Mouse (Mus musculus) hematopoietic stem cell, adult 5-6 weeks (primary cell): ENCODE measurements around the gene Terb2. TPM values are rescaled to one million over a fixed set of nuclear protein-coding genes. Genes with fewer than 3 reads are reported as not detected.
"Not testable (repeated sequence)": the region's sequence is repeated elsewhere in the genome, so short reads cannot be mapped to it uniquely, and the experiment has no call there.

ENCODE experiments used
- ATAC-seq, 2 experiments: fragments of 125-278 bp in 1 of 2; replicated peaks in 1 of 2; 2 replicates each; pipeline ENCODE4 v1.8.0; 2016 to 2017; ENCODE audit warnings: inconsistent platforms in 2 of 2, mild to moderate bottlenecking in 2 of 2, moderate number of reproducible peaks in 2 of 2, low read depth in 1 of 2, moderate TSS enrichment in 1 of 2; ENCODE audit not compliant: low FRiP score in 2 of 2, poor library complexity in 2 of 2, severe bottlenecking in 2 of 2, insufficient read depth in 1 of 2, low TSS enrichment in 1 of 2
- total RNA-seq: library from RNA; stranded (forward); fragments of 172-1452, 232-1000 nt; gene quantifications from 2 replicates; pipeline ENCODE4 v1.2.3, GENCODE M21; 2017

Gene Terb2
- total RNA-seq, 1 experiment from 2014 or later, result not detected

DNA sequence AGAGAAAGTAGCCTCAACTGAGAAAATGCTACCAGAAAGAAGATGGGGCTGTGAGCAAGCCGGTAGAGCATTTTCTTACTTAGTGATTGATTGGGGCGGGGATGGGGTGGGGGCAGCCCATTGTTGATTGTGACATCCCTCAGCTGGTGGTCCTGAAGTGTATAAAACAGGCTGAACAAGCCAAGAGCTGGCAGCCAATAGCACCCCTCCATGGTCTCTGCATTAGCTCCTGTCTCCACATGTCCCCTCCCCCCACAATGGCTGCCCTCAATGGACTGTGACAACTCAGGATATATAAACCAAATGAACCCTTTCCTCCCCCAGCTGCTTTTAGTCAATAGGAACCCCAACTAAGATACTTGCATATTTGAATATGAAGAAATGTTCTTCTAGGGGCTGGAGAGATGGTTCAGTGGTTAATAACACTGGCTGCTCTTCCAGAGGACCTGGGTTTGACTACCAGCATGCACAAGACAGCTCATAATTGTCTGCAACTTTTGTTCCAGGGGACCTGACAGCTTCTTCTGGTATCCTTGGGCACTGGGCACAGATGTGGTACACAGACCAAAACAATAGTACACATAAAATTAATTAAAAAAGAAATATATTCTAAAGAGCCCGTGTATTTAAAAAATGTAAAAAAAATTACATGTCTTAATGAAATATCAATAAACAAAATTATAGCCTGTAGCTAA is 24.6 kb downstream of the Terb2 start:
- no peak for ATAC-seq

GRCm38 (mm10) chr2:122217075-122217474 is 31.0 kb downstream of the Terb2 start:
- ATAC-seq, result not testable (repeated sequence)

- peak; percentile 45 to 59; a peak in 2 of 4 replicates for ATAC-seq
Observed at GRCm38 (mm10) chr2:122218234-122218633, 32.2 kb downstream of the Terb2 start.

DNA sequence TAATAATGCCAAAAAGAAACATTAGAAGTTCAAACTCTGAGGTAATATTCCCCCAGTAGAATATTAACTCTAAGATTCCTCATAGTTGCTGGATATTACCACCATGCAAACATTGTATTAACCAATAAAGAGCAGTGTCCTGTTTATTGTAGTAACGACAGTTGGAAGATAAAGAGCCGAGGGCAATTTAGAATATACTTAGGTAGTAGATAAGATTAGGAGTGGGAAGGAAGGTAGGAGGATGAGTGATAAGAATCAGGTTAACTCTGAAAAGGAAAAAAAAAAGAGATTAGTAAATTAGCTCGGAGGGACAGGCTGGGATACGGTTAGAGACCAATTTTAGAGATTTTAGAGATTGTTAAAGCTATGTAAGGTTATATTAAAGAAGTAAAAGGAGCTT is 35.3 kb downstream of the Terb2 start:
- no peak for ATAC-seq

DNA sequence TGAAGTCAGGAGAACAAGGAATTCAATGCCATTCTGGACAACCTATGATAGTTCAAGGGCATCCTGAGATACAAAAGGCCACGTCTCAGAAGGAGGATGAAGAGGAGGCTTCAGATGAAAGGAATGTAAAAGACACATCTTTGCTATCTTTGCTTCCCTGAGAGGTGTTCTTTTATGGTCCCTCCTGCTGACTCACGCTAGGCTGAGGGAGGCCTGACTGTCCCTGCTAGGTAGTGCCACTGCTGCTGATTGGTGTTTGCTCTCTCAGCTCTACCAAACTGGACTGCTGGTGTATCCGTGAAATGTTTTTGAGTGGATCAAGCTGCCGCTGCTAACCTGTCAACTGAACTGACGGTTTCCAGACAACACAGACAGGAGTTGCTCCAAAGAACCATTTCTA is 35.7 kb downstream of the Terb2 start:
- no peak for ATAC-seq

- no peak; a peak in 1 of 4 replicates for ATAC-seq
Observed at GRCm38 (mm10) chr2:122222272-122222671, 36.2 kb downstream of the Terb2 start.

DNA sequence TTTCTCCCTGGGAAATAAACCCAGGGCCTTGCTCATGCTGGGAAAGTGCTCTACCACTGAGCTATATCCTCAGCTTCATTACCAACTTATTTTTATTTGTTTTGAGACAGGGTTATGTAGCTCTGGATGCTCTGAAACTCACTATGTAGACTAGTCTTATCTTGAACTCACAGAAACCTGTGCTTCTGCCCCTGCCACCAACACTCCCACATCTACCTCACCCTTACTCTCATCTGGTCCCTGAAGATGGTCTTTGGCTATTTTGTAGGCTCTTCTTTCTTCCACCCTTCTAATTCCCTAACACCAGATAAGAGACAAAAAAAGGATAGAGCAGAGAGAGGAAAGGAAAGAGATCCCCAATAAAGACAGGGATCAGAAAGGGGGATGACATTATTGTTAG is 37.6 kb downstream of the Terb2 start:
- ATAC-seq, result no peak

DNA sequence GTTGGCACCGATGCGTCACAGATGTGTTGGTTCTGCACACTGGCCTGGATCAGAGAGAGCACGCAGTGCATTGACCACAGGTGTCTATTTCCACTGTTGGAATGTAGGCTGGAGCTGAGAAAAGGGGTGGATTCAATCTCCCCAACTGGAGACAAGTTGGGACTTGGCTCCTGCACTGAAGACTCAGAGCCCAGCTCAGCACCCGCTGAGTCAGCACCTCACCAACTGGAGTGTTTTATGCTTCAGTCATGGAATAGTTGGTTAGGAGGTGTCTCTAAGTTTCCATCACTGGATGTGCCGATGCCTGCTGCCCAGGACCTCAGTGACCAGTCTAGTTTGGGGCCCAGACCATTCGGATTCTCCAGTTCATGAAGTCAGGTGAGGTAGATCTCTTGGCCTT is 44.3 kb downstream of the Terb2 start:
- no peak for ATAC-seq

- no peak for ATAC-seq
Observed at GRCm38 (mm10) chr2:122231616-122232015, 45.5 kb downstream of the Terb2 start.

DNA sequence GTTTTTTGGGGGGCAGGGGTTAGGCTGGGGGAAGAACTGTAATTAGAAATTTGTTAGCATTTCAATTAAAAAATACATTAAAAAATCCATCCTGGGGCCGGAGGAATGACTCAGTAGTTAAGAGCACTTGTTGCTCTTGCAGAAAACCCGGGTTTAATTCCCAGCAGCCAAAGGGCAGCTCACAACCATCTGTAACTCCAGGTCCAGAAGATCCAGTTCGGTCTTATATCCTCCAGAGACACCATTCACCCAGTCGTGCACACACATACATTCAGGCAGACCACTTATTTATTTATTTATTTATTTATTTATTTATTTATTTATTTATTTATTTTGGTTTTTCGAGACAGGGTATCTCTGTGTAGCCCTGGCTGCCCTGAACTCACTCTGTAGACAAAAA is 47.3 kb downstream of the Terb2 start:
- ATAC-seq, result no peak

DNA sequence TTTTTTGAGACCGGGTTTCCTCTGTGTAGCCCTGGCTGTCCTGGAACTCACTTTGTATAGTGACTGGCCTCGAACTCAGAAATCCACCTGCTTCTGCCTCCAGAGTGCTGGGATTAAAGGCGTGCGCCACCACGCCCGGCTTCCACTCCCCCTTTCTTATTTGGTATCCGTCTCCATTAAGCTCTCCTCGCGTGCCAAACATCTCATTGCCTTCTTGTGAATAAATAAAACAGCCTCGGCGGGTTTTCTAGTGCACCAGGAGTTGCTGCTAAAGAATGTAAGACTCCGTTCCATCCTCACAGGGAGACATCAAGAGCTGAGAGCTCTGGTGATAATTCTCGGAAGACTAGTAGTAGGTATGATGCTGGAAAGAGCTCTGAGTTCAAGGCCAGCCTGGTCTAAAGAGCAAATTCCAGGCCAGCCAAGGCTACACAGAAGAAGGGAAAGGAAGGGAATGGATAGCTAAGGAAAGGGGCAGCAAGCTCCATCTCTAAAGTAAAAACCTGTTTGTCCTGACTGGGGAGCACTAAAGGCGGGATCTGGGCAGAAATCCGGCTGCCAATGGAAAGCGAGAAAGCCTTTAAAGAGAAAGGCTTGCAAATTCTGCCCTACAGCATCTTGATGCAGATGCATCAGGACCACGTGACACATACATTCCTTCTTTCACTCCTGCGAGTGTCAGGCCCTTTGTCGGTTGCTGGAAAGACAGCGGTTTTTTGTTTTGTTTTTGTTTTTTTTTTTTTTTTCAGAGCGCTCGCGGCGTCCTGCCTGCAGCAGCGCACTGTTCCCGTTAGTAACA is 47.9 kb downstream of the Terb2 start:
- peak; percentile 19 to 30; a peak in 3 of 4 replicates for ATAC-seq

GRCm38 (mm10) chr2:122234611-122235288 is 48.7 kb downstream of the Terb2 start, which contains the start of gene Sord:
TSS of gene Sord (plus strand) at chr2:122234749.
- peak; percentile 81 to 87 for ATAC-seq

DNA sequence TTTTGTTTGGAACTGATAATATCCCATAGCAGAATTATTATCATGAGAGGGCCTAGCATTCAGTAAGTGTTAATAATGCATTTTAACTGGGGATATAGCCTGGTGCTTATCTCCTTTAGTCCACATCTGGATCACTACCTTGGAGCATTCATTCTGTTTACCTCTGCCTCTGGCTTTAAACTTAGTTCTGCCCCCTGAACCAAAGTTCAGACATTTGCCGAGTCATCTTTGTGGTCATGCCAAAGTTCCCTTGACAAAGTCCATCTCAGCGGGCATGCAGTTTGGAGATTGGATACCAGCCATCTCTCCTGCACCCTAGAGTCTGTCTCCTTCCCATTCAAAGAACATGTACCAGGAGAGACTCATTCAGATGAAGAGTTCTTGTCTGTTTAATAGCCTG is 49.4 kb downstream of the Terb2 start:
- ATAC-seq, result peak in 1 of 2 experiments; percentile 8; a peak in 1 of 4 replicates

GRCm38 (mm10) chr2:122236321-122236720 is 50.2 kb downstream of the Terb2 start:
- no peak for ATAC-seq

DNA sequence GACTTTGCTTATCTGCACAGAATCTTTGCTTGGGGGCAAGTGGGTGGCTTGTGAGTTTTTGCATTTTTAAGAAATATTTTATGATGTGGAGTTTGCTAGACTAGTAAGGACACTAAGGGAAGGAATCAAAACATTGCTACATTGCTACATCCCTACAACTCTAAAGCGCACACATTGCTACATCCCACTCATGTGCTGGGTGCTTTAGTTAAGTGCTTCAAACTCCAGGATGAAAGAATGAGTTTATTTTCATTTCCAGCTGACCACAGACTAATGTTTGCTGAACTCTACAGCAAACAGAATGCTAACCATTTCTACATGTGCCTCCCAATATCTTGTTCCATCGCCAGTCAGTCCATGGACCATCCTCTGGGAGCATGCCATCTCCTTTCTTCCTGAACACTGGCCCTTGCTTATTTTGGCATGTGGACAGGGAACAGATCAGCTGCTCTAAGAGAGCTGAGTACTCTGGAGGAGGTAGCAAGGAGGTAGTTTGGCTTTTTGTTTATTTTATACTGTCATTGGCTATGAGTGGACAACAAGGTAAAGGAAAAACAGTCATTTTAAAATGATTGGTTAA is 51.9 kb downstream of the Terb2 start:
- no peak for ATAC-seq

- no peak for ATAC-seq
Observed at GRCm38 (mm10) chr2:122240735-122241134, 54.7 kb downstream of the Terb2 start.

- ATAC-seq, result no peak
Observed at GRCm38 (mm10) chr2:122241226-122241625, 55.2 kb downstream of the Terb2 start.

DNA sequence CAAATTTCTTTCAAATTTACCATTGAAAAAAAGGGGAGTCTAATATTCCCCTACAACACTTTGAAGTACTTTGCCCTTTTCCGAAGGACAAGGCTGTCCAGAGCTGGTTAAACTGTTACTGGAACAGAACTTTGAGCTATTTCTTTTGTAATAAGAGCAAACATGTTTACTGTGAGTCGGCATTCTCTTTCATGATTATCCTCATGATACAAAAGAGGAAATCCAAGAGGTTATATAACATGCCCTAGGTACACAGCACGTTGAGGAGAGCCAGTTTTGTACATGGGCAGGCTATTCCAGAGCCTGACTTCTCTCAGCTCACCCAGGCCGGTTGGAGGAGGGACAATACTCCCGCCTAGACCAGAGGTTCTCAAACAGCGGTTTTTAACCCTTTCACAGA is 55.9 kb downstream of the Terb2 start:
- ATAC-seq, result no peak
